Mouse (Mus musculus) layer of hippocampus, adult 2 months (tissue): Measurements from ENCODE around the gene Wdr70. TPM values are rescaled to one million over a fixed set of nuclear protein-coding genes. Genes with fewer than 3 reads are reported as not detected.
"Not testable (repeated sequence)": the region's sequence is repeated elsewhere in the genome, so short reads cannot be mapped to it uniquely, and the experiment has no call there.

Source experiments
- DNase-seq, 2 experiments: peaks; one replicate each; pipeline ENCODE4 v3.0.0; 2022; ENCODE audit warnings: low spot score in 2 of 2
- H3K27ac ChIP-seq: fragments of 200-600 bp; 2 replicates; pipeline ENCODE4 v1.8.1; 2022
- H3K4me3 ChIP-seq: fragments of 200-600 bp; 2 replicates; pipeline ENCODE4 v1.8.1; 2022; ENCODE audit warnings: mild to moderate bottlenecking
- CTCF ChIP-seq: fragments of 200-600 bp; conservative IDR thresholded peaks from 2 replicates; pipeline ENCODE4 v1.8.1; 2022; ENCODE audit warnings: antibody characterized with exemption, mild to moderate bottlenecking, moderate library complexity
- long read RNA-seq, 2 experiments: library from polyadenylated mRNA; stranded (forward); transcript quantifications; one replicate each; pipeline ENCODE4 v2.0.0; 2021; ENCODE audit warnings: borderline mapping rate in 2 of 2
- total RNA-seq, 2 experiments: library from RNA; stranded (reverse); gene quantifications; 2 replicates each; pipeline ENCODE4 v1.2.3; 2021

Gene Wdr70
- total RNA-seq = 10 to 100 TPM; 30.5 to 33.5 TPM
- long read RNA-seq, experiment 1, transcript Wdr70-201 (18 exons, 2,126 nt) = major isoform, 9 of 25 reads
- long read RNA-seq, experiment 1, transcript Wdr70-203 (4 exons, 1,130 nt) = major isoform, 9 of 25 reads
- long read RNA-seq, experiment 1, partial matches to known transcripts = 2 of 25 reads
- long read RNA-seq, experiment 1, other reads (novel, unspliced or antisense) = 5 of 25 reads
- long read RNA-seq, experiment 2, transcript Wdr70-201 (18 exons, 2,126 nt) = minor isoform, 13 of 42 reads
- long read RNA-seq, experiment 2, transcript Wdr70-203 (4 exons, 1,130 nt) = major isoform, 16 of 42 reads
- long read RNA-seq, experiment 2, partial matches to known transcripts = 1 of 42 reads
- long read RNA-seq, experiment 2, other reads (novel, unspliced or antisense) = 12 of 42 reads

- peak; percentile 95 to 99 for DNase-seq
- Histone ChIP-seq H3K4me3 (peak within 1 kb of the TSS; percentile 97), H3K27ac (peak within 1 kb of the TSS; percentile 90)
- TF ChIP-seq CTCF = peak; percentile 100; the same call in 1 of the 2 replicates
Measured at GRCm38 (mm10) chr15:8098774-8099749, at the start of gene Wdr70. Gene Wdr70 (minus strand): TSS chr15:8099209.

- DNase-seq = no peak
- no peak overlapping the region for H3K27ac ChIP-seq
- no peak overlapping the region for H3K4me3 ChIP-seq
- TF ChIP-seq CTCF = no peak
Measured at GRCm38 (mm10) chr15:8135606-8136005, 36.6 kb upstream of the Wdr70 start.

- H3K4me3 ChIP-seq = no peak overlapping the region
- no peak overlapping the region for H3K27ac ChIP-seq
- TF ChIP-seq CTCF = 0 out of 2 replicates have a peak, but pooled peaks have one; percentile 13
- no peak for DNase-seq
Measured at GRCm38 (mm10) chr15:8131761-8132160, 32.8 kb upstream of the Wdr70 start.

GRCm38 (mm10) chr15:8131268-8131667 lies 32.3 kb upstream of the Wdr70 start:
- DNase-seq = no peak
- Histone ChIP-seq H3K4me3 (no peak overlapping the region), H3K27ac (no peak overlapping the region)
- TF ChIP-seq CTCF = no peak

GRCm38 (mm10) chr15:8129281-8129680 lies 30.3 kb upstream of the Wdr70 start:
- Histone ChIP-seq H3K27ac (no peak overlapping the region), H3K4me3 (no peak overlapping the region)
- TF ChIP-seq CTCF = 0 out of 2 replicates have a peak, but pooled peaks have one; percentile 7
- no peak for DNase-seq

- no peak for TF ChIP-seq CTCF
- no peak overlapping the region for H3K27ac ChIP-seq
- no peak for DNase-seq
- peak overlapping the region; percentile 92 for H3K4me3 ChIP-seq
Measured at GRCm38 (mm10) chr15:8109782-8110181, 10.8 kb upstream of the Wdr70 start.

GRCm38 (mm10) chr15:8108966-8109743 lies 10.1 kb upstream of the Wdr70 start, which contains the start of gene Nup155:
Gene Nup155 (plus strand): TSS chr15:8109273.
- Histone ChIP-seq H3K27ac (peak within 1 kb of the TSS; percentile 85), H3K4me3 (peak within 1 kb of the TSS; percentile 92)
- peak; percentile 94 for DNase-seq
- TF ChIP-seq CTCF = peak; percentile 28; the same call in 1 of the 2 replicates

- TF ChIP-seq CTCF = no peak
- H3K4me3 ChIP-seq = peak overlapping the region; percentile 92
- no peak for DNase-seq
- peak overlapping the region; percentile 85 for H3K27ac ChIP-seq
Measured at GRCm38 (mm10) chr15:8108360-8108965, 9.5 kb upstream of the Wdr70 start.

- DNase-seq = not testable (repeated sequence)
Measured at GRCm38 (mm10) chr15:8101975-8102542, 3.0 kb upstream of the Wdr70 start.

GRCm38 (mm10) chr15:8097853-8098252 lies 1.2 kb downstream of the Wdr70 start:
- Histone ChIP-seq H3K4me3 (peak overlapping the region; percentile 97), H3K27ac (no peak overlapping the region)
- peak; percentile 23 for DNase-seq
- peak; percentile 76 for TF ChIP-seq CTCF

More at GRCm38 (mm10) chr15:8101975-8102542, 3.0 kb upstream of the Wdr70 start:
- H3K27ac ChIP-seq, H3K4me3 ChIP-seq: not testable (repeated sequence)

GRCm38 (mm10) chr15:8092668-8093067 lies 6.3 kb downstream of the Wdr70 start:
- not testable (repeated sequence) for H3K4me3 ChIP-seq

More at GRCm38 (mm10) chr15:8092668-8093067, 6.3 kb downstream of the Wdr70 start:
- not testable (repeated sequence) for H3K27ac ChIP-seq, DNase-seq
